Mouse (Mus musculus) testis, adult 2 months (tissue): ENCODE measurements around the gene Csrp2.

ENCODE experiments used
- CTCF ChIP-seq: fragments of 200-500 bp; IDR thresholded peaks from 2 replicates; pipeline ENCODE4 v1.5.1; 2012; ENCODE audit warnings: low read depth, mild to moderate bottlenecking, inconsistent platforms, low read length, moderate library complexity; ENCODE audit not compliant: control insufficient read depth, insufficient read depth, insufficient replicate concordance
- POLR2A ChIP-seq: fragments of 200-500 bp; IDR thresholded peaks from 2 replicates; pipeline ENCODE4 v1.6.1; 2012; ENCODE audit warnings: low read depth, mild to moderate bottlenecking, inconsistent platforms, low read length, moderate library complexity; ENCODE audit not compliant: control insufficient read depth

DNA sequence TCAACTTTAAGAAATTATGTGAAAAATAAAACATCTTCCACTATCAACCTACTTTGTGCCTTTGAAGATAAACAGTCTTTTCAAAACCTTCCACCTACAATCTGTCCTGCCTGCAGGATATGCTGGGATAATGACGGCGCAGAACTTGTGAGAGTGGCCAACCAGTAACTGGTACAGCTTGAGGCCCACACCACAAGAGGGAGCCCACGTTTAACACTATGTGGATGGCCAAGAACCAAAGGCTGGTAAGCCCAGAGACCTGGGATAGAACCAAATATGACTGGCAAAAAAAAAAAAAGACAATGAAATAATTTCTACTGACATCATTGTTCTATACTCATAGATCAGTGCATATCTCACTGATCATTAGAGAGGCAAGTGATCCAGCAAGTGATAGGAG, 54.9 kb downstream of the Csrp2 start:
- peak; percentile 26; the same call in 1 of the 2 replicates for TF ChIP-seq CTCF
- no peak for TF ChIP-seq POLR2A
